Mouse (Mus musculus): ENCODE data around the gene Gm45808. TPM values are rescaled to one million over a fixed set of nuclear protein-coding genes. Genes with fewer than 3 reads are reported as not detected.
"Not testable (repeated sequence)": the region's sequence is repeated elsewhere in the genome, so short reads cannot be mapped to it uniquely, and the experiment has no call there.

Gm45808 gene
- total RNA-seq, 1 experiment from 2014 or later: not detected

DNA sequence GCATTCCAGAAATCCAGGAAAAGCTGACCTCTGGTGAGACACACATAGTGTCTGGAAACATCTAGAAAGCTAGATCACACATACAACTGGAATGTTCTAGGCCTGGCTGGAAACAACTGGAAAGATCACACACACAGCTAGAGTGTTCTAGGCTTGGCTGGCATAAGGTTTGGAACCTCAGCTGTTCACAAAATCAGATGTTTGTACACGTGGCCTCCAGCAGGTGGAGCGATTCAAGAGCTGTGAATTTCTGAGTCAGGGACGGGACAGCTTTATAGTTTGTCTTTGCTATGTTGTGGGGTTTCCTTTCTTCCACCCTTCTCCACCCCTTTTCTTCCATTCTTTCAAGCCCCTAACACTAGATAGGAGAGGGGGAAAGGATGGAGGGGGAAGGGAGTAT is 9.6 kb downstream of the Gm45808 start:
- peak; percentile 71; the same call in 1 of the 2 replicates for ATAC-seq (replicated peaks; ENCODE audit: low read depth, poor library complexity, severe bottlenecking)

DNA sequence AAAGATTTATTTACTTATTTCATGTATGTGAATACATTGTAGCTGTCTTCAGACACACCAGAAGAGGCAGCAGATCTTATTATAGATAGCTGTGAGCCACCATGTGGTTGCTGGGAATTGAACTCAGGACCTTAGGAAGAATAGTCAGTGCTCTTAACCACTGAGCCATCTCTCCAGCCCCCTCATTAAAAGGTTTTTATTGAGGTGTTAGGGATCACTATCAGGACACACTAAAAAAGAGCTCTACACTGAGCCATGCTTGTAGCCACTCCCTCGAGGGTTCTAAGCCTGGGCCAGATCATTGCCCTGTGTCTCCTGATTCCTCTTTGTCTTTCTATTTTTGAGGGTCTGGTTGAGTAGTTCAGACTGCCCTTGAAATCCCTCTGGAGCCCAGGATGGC is 10.2 kb downstream of the Gm45808 start:
- ATAC-seq (replicated peaks; ENCODE audit: low read depth, poor library complexity, severe bottlenecking): no peak

DNA sequence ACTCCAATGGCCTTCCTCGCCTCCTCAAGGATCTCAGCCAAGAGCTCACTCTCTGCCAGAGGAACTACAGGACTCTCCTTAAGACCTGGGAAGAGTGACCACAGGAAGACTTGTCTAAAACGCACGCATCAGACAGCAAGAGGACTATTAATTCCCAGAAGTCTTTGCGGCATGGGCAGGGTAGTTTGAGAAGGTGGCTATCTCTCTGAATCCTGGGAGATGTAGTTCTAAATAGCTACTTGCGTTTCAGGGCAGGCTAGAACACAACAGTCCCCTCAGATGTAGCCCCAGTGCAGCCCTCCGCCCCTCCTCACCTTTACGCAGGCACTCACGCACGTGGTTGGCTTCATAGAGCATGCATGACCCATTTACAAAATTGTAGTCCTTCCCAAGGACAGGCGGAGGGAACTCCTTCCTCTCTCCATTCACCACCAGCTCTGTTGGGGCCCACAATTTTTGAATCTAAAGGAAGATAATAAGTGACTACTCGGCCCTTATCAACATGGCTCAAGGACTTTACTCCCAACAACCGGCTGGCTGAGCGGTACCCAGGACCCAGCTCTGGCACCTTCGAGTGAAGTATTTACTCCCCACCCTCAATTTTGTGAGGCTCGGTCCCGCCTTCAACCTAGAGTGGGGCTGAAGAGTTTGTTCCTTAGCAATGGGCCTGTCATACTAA is 11.2 kb downstream of the Gm45808 start:
- no peak for ATAC-seq (replicated peaks; ENCODE audit: low read depth, poor library complexity, severe bottlenecking)

DNA sequence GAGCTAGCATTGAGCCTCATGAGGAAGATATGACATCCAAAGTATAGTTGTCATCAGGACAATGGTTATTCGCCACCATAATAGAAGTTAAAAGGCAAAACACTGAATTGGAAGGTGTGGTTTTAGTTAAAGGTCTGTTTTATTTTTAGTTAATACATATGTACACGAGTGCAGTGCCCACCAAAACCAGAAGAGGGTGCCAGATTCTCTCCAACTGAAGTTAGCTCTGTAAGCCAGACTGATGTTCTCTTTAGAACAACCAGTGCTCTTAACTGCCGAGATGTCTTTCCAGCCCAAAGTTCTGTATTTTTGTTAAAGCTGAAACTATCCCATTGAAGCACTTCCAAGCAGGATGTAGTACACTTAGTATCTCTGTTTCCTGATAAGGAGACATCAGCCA is 15.7 kb downstream of the Gm45808 start:
- peak; percentile 63 for ATAC-seq (replicated peaks; ENCODE audit: low read depth, poor library complexity, severe bottlenecking)

DNA sequence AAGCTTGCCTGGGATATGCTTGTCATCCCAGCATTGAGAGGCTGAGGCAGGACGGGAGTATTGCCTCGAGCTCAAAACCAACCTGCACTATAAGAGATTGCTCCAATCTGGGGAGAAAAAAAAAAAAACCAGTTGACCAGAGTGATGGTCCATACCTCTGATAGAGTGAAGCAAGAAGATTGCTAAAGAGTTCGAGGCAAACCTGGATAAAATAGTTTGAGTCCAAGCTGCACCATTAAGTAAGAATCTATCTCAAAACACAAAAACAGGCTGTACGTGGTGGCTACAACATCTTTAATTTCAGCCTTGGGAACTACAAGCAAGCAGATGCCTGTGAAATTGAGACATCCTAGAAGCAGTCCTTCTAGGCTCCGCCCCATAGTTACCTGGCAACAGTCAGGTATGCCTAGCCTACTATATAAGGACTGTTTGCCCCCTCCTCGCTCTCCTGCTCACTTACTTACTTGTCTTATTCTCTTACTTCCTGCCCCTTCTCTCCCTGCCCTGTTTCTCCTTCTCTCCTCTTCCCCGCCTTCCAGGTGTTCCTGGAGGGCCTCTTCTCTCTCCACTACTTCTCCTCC is 19.4 kb downstream of the Gm45808 start:
- no peak for ATAC-seq (replicated peaks; ENCODE audit: low read depth, poor library complexity, severe bottlenecking)

DNA sequence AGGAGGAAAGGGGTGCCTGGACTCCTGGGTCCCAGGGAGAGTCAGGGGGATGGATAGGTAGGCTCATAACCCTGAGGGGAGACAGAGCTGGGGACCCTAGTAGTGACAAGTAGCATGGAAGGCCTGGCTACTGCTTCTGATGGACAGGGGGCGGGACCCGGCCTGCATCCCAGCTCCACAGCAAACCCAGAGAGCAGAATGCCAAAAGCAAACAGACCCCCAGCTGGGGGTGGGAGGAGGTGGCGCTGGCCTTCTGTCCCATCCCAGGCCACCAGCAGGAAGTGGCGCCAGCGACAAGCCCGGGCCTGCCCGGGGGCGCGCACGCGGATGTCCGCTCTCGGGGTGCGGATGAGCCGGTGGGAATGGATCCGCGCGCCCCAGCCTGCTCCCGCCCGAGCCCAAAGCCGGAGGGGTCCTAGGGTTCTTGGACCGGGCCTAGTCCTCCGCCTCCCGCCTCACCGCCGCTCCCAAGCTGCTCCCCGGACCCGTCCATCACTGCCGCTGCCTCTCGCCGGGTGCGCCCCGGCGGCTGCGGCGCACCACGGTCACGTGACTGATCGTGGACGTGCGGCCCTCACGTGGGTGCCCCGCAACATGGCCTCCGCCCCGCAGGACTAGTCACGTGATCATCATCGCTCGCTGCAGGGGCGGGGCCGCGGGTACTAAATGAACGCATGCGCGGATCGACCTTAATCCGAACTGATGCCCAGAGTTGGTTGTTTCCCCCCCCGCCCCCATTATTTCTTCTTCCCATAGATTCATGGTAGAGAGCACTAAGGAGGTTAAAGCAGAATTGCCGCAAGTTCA is 20.1 kb downstream of the Gm45808 start, which contains the start of gene Bax:
Gene Bax, minus strand, starts transcription at position 616 of the 807 bp plus-strand sequence.
- peak; percentile 82 for ATAC-seq (replicated peaks; ENCODE audit: low read depth, poor library complexity, severe bottlenecking)

DNA sequence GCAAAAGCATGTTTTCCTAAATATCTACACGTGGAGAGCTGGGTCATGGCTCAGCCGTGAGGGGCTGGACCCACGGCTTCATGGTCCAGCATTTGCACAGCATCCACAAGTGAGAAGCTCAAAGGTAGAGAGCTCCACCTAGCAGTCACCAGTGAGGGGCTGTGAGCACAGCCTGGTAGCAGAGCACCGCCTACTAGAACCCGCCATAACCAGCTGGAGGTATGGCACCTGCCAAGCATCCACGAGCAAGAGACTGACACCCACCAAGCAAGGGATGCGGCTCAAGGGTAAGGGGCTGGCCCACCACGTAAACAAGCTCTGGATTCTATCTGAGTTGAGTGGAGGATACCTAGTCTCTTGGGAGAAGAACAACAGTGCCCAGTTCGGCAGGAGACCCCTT is 21.1 kb downstream of the Gm45808 start:
- ATAC-seq (replicated peaks; ENCODE audit: low read depth, poor library complexity, severe bottlenecking): no peak

DNA sequence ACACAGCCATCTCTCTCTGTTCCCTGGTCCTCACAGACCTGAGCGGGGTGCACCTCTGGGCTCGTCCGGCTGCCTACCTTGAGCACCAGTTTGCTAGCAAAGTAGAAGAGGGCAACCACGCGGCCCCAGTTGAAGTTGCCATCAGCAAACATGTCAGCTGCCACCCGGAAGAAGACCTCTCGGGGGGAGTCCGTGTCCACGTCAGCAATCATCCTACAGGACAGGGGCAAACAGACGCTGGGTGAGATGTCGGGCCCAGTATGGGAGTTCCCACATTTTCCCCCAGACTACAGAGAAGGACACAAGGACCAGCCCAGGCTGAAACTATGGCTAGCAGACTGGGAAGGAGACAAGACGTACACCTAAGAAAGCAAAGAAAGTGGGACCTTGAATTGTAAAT is 21.5 kb downstream of the Gm45808 start:
- ATAC-seq (replicated peaks; ENCODE audit: low read depth, poor library complexity, severe bottlenecking): no peak

DNA sequence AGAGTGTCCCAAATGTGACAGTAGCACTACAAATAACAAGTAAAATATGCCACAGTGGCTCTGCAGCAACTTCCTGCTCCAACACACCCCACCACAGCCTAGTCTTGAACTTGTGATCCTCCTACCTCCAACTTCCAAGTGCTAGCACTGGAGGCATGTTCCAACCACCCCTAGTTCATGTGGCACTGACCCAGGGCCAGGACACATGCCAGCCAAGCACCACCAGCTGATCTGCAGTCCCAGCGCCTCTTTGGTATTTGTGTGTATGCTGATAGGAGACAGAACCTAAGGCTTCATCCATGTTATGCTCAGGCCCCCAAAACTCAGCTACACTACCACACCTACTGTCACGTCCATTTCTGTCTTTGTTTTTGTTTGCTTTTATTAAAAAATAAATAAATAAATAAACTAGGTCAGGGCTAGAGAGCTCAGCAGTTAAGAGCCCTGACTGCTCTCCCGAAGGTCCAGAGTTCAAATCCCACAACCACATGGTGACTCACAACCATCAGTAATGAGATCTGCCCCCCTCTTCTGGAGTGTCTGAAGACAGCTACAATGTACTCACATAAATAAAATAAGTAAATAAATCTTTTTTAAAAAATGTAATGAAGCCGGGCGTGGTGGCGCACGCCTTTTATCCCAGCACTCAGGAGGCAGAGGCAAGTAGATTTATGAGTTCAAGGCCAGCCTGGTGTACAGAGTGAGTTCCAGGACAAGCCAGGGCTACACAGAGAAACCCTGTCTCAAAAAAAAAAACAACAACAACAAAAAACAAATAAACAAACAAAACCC is 22.4 kb downstream of the Gm45808 start:
- no peak for ATAC-seq (replicated peaks; ENCODE audit: low read depth, poor library complexity, severe bottlenecking)

DNA sequence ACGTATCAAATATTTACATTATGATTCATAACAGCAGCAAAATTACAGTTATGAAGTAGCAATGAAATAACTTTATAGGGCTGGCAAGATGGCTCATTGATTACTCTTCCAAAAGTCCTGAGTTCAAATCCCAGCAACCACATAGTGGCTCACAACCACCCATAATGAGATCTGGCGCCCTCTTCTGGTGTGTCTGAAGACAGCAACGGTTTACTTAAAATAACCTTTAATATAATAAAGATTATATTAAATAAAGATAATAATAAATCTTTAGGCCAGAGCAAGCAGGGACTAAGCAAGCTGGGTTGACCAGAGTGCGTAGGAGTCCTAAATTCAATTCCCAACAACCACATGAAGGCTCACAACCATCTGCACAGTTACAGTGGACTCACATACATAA is 23.7 kb downstream of the Gm45808 start:
- ATAC-seq (replicated peaks; ENCODE audit: low read depth, poor library complexity, severe bottlenecking): not testable (repeated sequence)

DNA sequence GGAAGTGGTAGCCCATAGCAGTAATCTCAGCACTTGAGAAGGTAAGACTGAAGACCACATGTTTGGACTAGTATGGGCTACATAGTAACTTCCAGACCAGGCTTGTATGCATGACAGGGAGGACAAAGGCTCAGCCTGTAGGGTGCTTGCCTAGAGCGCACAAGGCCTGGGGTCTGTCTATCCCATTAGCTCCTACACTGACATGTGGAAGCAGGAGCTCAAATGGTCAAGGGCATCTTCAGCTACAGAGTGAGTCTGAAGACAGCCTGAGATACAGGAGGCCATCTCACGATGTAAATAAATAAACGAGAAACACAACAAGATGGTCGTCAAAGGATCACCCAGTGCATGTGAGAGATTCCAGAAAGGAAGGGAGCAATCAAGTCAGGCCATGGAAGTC is 24.3 kb downstream of the Gm45808 start:
- ATAC-seq (replicated peaks; ENCODE audit: low read depth, poor library complexity, severe bottlenecking): no peak

DNA sequence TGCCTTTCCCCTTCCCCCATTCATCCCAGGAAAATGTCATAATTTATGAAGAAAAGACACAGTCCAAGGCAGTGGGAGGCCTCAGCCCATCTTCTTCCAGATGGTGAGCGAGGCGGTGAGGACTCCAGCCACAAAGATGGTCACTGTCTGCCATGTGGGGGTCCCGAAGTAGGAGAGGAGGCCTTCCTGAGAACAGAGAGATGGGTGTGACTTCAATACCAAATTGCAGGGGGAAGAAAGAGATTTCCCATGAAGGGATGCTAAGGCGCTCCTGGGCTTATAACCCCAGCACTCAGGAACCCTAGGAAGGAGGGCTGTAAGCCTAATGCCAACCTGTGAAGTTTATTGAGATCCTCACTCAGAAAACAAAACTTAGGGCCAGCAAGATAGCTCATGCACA is 24.8 kb downstream of the Gm45808 start:
- no peak for ATAC-seq (replicated peaks; ENCODE audit: low read depth, poor library complexity, severe bottlenecking)

DNA sequence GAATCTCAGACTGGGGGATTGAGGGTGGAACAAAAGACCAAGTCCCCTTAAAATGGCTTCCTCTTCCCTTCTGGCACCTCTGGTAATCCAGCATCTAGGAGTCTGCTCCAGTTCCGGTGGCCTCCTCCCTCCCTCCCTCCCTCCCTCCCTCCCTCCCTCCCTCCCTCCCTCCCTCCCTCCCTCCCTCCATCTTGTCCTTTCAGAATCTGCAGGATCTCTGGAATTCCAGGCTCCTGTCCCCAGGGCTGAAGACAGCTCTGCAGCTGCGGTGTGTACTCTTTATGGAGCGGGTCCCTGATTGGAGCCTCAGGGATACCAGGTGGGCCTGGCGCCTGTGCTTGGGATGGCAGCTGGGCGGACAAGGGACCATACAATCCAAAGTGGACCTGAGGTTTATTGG is 25.3 kb downstream of the Gm45808 start:
- ATAC-seq (replicated peaks; ENCODE audit: low read depth, poor library complexity, severe bottlenecking): no peak

DNA sequence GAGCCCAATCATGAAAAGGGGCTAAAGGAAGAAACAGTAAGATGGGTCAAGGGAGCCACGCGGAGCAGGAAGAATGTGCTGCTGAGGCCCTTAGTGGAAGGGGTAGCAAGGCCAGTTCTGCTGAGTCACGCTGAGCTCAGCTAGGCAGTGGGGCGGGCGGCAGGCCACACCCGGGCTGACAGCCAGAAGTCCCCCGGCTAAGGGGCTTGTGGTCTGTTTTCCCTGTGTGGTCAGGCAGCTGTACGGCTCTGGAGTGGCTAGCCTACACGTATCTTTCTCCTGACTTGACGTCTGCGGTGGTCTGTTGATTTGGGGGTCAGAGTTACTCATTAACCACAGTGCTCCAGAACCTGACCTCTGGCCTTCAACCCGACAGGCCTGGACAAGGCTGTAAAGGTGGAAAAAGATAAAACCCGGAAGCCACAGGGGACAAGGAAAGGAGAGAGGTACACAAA is 25.7 kb downstream of the Gm45808 start:
- ATAC-seq (replicated peaks; ENCODE audit: low read depth, poor library complexity, severe bottlenecking): peak; percentile 70

DNA sequence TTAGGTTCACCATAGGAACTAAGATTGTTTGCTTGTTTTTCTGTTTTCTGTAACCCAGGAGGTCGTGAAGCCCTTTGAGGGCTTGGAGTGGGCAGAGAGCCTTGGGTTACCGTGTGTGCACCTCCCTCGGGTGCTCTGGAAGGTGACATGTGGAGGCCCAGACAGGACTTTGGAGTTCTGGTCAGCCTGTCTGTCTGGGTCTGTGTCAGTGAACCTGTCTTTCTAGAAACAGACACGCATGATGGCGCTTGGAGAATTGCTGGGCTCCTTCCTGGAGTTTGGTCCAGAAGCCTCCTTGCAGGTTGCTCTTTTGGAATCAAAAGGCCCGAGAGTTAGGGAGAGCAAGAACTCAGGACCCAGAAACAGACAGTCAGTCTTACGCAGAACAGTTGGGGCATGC is 26.2 kb downstream of the Gm45808 start:
- no peak for ATAC-seq (replicated peaks; ENCODE audit: low read depth, poor library complexity, severe bottlenecking)

DNA sequence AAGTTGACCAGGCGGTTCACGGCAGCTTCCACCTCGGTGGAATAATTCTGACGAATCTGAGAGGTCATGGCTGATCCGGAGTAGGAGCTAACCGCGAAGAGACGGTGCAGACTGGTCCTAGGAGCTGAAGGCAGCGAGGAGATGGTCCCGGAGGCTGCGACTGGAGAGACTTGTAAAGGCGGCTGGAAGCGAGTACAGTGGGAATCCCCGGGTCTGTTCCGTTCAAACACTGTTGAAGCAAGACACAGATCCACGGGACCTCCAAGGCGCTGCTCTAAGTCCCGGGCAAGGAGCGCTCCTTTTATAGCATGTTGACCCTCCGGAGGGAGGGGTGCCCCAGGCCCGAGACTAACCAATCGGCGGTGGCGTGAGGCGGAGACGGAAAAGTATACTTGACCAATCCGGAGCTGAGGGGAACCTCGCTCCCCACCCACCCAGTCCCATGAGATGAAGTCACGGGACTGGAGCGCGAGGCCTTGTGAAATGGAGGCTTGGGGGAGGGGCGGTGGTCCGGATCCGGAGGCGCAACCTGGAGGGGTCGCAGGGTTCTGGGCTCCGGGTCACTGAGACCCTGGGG is 27.0 kb downstream of the Gm45808 start, which contains the start of gene Ftl1:
Gene Ftl1, minus strand, starts transcription at position 321 of the 577 bp plus-strand sequence.
- ATAC-seq (replicated peaks; ENCODE audit: low read depth, poor library complexity, severe bottlenecking): peak; percentile 74

DNA sequence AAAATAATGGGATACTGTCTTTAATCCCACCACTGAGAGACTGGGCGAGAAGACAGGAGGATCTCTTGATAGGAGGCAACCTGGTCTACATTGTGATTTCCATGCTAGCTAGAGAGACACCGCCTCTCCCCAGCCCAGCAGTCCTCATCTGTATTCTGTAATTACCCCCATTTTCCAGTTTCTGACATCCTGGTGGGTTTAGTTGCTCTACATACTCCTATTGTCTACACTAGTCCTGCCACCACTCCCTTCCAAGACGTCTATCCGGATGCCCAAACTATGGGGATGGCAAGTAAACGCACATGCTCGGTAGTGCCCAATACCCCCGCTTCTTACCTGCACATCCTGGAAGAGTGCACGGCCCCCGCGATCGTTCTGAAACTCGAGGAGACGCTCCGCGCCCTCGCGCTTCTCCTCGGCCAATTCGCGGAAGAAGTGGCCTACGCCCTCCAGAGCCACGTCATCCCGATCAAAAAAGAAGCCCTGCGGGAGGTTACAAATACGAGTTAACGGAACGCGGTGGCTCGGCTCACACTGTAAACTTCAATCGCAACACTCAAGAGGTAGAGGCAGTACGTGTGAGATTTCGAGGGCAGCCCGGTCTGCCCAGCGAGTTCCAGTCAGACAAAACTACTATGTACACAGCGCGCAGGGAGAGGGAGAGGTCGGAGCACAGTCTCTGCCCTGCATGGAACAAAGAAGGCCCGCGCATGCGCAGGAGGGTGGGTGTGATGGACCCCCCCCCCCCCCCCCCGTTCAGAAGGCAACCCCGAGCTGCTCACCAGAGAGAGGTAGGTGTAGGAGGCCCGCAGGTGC is 27.7 kb downstream of the Gm45808 start:
- ATAC-seq (replicated peaks; ENCODE audit: low read depth, poor library complexity, severe bottlenecking): 0 out of 2 replicates have a peak, but pooled peaks have one; percentile 9

DNA sequence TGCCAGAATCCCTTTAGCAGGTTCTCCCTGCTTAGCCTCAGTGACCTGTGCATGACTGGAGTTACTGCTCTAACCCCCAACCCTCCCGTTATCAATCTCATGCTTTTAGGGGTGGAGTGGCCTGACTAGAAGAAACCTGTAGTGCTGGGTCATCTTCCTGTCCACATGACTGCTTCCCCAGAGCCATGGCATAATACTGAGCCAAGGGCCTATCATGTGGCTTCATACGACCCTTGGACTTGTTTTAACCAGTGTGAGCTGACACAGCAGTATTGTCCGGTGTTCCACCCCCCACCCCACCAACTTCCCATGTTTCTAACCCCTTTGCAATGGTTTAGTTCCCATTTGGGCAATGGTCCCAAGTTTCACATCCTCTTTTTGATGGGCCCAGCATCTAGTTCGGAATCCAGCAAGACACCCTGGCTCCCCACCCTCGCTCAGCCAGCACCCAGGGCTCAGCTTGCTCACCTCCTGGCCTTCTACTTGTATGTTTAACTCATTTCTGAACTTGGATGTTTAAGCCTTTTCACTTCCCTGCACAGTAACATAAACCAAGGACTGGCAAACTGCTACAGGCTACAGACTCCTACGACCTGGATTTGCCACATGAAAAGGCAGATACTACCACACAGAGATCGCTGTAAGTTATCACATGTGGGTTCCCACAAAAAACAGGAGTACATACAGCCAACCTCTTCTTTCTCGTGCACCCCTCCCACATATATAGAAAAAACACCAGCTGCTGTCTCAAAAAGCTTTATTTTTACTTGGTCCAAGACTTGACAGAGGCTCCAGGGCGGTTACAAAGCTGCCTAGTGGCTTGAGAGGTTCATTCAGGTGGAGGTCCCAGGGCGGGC is 29.2 kb downstream of the Gm45808 start:
- ATAC-seq (replicated peaks; ENCODE audit: low read depth, poor library complexity, severe bottlenecking): peak; percentile 22
